Mouse (Mus musculus): ENCODE measurements around the gene Mapk8ip3.

Mapk8ip3 gene

DNA sequence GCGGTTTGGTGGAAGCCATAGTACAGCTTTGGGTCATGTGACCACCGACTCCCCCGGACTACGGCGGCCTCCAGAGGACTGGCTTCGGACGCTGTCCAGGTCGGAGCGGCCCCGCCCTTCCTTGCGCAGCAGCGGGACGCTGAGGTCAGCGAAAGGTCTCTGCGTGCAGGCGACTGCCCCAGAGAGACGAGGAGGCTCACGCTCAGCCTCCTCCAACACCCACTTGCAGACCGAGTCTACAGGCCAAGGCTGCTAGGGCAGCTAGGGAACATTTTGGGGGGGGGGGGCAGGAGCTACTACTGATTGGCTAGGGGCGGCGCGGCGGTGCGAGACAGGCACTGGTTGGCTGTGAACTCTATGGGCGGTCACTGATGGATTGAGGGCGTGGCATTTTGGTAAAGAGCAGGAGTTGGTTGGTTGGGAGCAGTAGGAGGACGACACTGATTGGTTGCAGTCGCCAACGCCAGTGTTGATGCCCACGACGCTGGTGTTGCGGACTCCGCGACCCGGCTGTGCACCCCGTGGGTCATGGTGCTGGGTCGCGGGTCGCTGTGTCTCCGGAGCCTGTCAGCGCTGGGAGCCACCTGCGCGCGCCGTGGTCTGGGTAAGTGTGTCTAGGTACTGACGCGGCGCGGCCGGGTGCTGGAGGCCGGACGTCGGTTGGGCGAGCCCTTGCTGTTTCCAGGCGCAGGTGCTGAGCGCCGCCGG is 86.6 kb downstream of the Mapk8ip3 start, which contains the start of gene Fahd1:
Fahd1 (minus strand) TSS at position 300 of the 708 bp plus-strand sequence.
- DNase-seq (ENCODE audit: low read depth, low spot score), result peak; percentile 97

DNA sequence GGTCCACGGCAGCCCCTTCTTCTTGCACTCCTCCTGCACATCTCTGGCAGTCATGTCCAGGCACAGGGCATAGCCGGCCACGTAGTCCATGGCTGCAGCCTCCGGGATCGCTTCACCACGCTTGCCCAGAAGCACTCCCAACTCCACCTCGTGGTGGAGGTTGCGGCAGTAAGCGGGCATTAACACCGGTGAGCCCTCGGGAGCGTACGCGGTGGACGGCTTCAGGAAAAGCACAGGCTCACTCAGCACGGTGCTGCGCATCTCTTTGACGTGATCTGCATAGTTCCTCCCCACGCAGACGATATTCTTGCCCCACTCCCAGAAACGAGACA is 87.1 kb downstream of the Mapk8ip3 start:
- no peak for DNase-seq (ENCODE audit: low read depth, low spot score)

DNA sequence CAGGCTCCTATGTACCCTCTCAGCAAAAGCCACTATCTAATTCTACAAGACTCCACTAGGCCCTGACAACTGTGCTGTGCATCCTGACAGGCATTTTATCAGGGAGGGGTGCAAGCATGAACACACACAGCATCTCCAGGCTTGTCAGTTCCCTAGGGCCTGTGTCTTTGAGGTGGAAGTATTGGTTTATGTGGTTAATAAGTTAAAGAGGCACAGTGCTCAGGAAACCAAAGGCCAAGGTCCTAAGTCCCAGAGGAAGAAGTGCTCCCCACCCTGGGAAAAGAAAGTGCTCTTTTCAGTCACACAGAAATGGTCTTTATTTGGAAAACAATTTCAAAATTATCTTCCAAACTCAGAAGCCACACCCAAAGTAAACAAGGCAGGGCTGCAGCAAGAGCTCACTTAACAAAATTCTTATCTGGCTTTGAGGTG is 88.2 kb downstream of the Mapk8ip3 start:
- no peak for DNase-seq (ENCODE audit: low read depth, low spot score)

DNA sequence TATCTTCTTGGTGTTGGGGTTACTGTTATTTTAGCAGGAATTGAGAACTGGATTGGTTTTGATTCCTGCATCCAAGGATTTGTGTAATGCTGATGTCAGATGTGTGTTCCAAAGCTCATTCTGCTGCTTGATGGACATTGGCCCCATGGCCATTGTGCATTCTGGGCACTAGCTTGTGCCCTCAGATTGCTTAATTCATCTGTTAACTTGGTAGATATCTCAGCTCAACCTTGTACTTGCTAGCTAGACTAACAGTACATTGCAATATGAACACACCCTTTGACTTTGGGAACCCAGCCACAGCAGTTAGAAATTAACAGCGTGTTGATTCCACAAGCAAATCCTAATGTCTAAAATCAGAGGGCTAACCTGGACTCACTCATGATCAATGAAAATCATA is 89.4 kb downstream of the Mapk8ip3 start:
- DNase-seq (ENCODE audit: low read depth, low spot score), result no peak

DNA sequence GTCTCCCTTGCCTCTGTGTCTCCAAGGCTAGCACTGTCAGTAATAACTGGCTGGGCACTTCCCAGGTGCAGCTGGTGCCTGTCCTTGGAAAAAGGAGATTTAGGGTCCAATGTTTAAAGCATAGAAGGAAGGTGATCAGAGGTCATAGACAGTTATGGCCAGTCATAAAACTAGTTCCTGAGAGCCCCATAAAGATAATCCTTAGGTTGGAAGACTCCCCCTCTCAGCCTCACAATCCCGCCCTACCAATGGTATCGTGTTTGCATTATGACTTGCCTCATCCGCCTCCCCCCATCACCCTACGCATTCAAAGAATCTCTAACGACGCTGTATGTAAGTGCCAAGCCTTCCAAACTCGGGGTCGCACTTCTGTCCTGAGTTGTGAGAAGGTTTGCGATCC is 92.3 kb downstream of the Mapk8ip3 start:
- no peak for DNase-seq (ENCODE audit: low read depth, low spot score)

DNA sequence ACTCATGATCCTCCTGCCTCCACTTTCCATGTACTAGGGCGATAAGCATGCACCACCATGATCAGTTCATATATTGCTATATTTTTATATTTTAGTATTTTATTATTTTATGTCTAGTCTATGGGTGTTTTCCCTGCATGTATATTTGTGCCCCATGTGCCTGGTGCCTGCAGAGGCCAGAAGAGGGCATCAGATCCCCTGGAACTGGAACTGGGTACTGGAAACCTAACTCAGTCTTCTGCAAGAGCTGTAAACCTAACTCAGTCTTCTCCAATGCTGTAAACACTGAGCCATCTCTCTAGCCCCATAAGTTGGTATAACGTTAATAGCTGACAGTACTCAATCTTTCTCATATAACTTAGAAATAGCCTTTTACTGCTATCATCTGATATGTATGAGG is 94.1 kb downstream of the Mapk8ip3 start:
- no peak for DNase-seq (ENCODE audit: low read depth, low spot score)
